Mouse (Mus musculus) kidney, embryonic 14.5 days (tissue): ENCODE results near the gene Rundc3a. TPM values are rescaled to one million over a fixed set of nuclear protein-coding genes. Genes with fewer than 3 reads are reported as not detected.

Experiments used
- ATAC-seq: fragments of 200-750 bp; cut with Nextera tagmentation; 2 replicates; pipeline ENCODE4 v1.8.0; 2017; ENCODE audit warnings: moderate number of reproducible peaks, mild to moderate bottlenecking, moderate TSS enrichment, moderate library complexity; ENCODE audit not compliant: low FRiP score, low TSS enrichment
- H3K27ac ChIP-seq: fragments of 300-500 bp; sonication (generic); 2 replicates; pipeline ENCODE4 v1.5.1; 2014; ENCODE audit warnings: low read depth, mild to moderate bottlenecking, low read length, moderate library complexity, mixed read lengths
- H3K27me3 ChIP-seq: fragments of 300-500 bp; sonication (generic); 2 replicates; pipeline ENCODE4 v1.6.1; 2014; ENCODE audit warnings: mild to moderate bottlenecking, low read length; ENCODE audit not compliant: control insufficient read depth, insufficient read depth
- H3K36me3 ChIP-seq: fragments of 300-500 bp; sonication (generic); 2 replicates; pipeline ENCODE4 v1.6.1; 2014; ENCODE audit warnings: low read length, mixed read lengths; ENCODE audit not compliant: control insufficient read depth, insufficient read depth
- H3K4me1 ChIP-seq: fragments of 300-500 bp; sonication (generic); 2 replicates; pipeline ENCODE4 v1.6.1; 2014; ENCODE audit warnings: low read length, mixed read lengths; ENCODE audit not compliant: control insufficient read depth, insufficient read depth
- H3K4me2 ChIP-seq: fragments of 300-500 bp; sonication (generic); replicated peaks from 2 replicates; pipeline ENCODE4 v1.6.1; 2014; ENCODE audit warnings: low read depth, mild to moderate bottlenecking, low read length
- H3K4me3 ChIP-seq: fragments of 300-500 bp; sonication (generic); 2 replicates; pipeline ENCODE4 v1.5.1; 2014; ENCODE audit warnings: mild to moderate bottlenecking, low read length
- H3K9ac ChIP-seq: fragments of 300-500 bp; sonication (generic); 2 replicates; pipeline ENCODE4 v1.6.1; 2014; ENCODE audit warnings: low read depth, mild to moderate bottlenecking, low read length, moderate library complexity
- H3K9me3 ChIP-seq: fragments of 300-500 bp; sonication (generic); 2 replicates; pipeline ENCODE4 v1.6.1; 2016; ENCODE audit warnings: low read length; ENCODE audit not compliant: control insufficient read depth
- WGBS: fragments of 180-500 bp; shearing (Covaris S2); extraction: QIAGEN DNeasy Blood & Tissue Kit; methylation state at CpG from one replicate; pipeline ENCODE4 v1.1.7; 2014; 5-methylcytosine and 5-hydroxymethylcytosine counted together
- polyA plus RNA-seq: library from polyadenylated mRNA; unstranded; fragments of >200 nt; fragmentation: Nextera tagmentation; extraction: Ambion mirVana; gene quantifications from 2 replicates; pipeline ENCODE4 v1.2.1, GENCODE M21; 2014

Gene Rundc3a
- polyA plus RNA-seq, 1 experiment from 2014 or later, result 1.7 TPM

- 0 out of 2 replicates have a peak, but pooled peaks cover 6% of the 10 kb centered on the region for H3K4me1 ChIP-seq
- H3K36me3 ChIP-seq, result no peaks in the 10 kb centered on the region
- no peak for ATAC-seq
- no peaks in the 10 kb centered on the region for H3K9me3 ChIP-seq
- H3K27ac ChIP-seq, result no peak overlapping the region
- H3K4me2 ChIP-seq, result no peak overlapping the region
- 78% methylated on average over 17 of the region's 17 CpGs for WGBS
- no peak overlapping the region for H3K9ac ChIP-seq
- no peaks in the 10 kb centered on the region; the same call in 1 of the 2 replicates for H3K27me3 ChIP-seq
- H3K4me3 ChIP-seq, result no peak overlapping the region
Measured at GRCm38 (mm10) chr11:102350981-102351523, 42.2 kb upstream of the Rundc3a start.

GRCm38 (mm10) chr11:102352378-102352777 is 40.8 kb upstream of the Rundc3a start:
- Histone ChIP-seq H3K27ac (no peak overlapping the region), H3K27me3 (no peaks in the 10 kb centered on the region; the same call in 1 of the 2 replicates), H3K4me1 (0 out of 2 replicates have a peak, but pooled peaks cover 6% of the 10 kb centered on the region), H3K4me2 (no peak overlapping the region), H3K9me3 (no peaks in the 10 kb centered on the region), H3K9ac (no peak overlapping the region), H3K36me3 (no peaks in the 10 kb centered on the region), H3K4me3 (no peak overlapping the region)
- ATAC-seq, result no peak
- WGBS, result 55% methylated on average over 5 of the region's 5 CpGs

DNA sequence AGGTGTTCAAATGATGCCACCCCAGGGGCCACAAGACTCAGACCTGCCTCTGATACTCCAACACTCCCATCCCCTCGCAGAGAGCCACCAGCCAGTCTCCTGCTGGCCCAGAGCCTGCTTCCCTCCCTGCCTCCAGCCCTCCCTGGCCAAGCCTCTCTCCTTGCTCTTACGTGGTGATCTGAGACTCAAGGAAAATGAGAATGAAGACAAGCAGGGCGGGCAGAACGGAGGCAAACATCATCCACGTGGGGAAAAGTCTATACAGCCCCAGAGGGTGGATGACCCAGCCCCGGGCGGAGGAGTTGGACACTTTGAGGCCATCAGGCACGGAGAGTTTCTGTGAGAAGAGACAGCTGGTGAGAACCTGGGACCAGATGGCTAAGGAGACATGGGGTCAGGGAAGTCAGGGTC is 40.2 kb upstream of the Rundc3a start:
- Histone ChIP-seq H3K9ac (no peak overlapping the region), H3K27me3 (no peaks in the 10 kb centered on the region; the same call in 1 of the 2 replicates), H3K36me3 (no peaks in the 10 kb centered on the region), H3K4me2 (no peak overlapping the region), H3K4me3 (no peak overlapping the region), H3K27ac (no peak overlapping the region), H3K4me1 (0 out of 2 replicates have a peak, but pooled peaks cover 6% of the 10 kb centered on the region), H3K9me3 (no peaks in the 10 kb centered on the region)
- WGBS, result 19% methylated on average over 8 of the region's 8 CpGs
- no peak; the same call in 1 of the 2 replicates for ATAC-seq

GRCm38 (mm10) chr11:102355501-102355900 is 37.7 kb upstream of the Rundc3a start:
- Histone ChIP-seq H3K4me1 (0 out of 2 replicates have a peak, but pooled peaks cover 6% of the 10 kb centered on the region), H3K9ac (no peak overlapping the region), H3K4me3 (no peak overlapping the region), H3K27ac (no peak overlapping the region), H3K36me3 (no peaks in the 10 kb centered on the region), H3K9me3 (no peaks in the 10 kb centered on the region), H3K27me3 (no peaks in the 10 kb centered on the region; the same call in 1 of the 2 replicates), H3K4me2 (no peak overlapping the region)
- no peak for ATAC-seq
- WGBS, result 83% methylated on average over 3 of the region's 3 CpGs

DNA sequence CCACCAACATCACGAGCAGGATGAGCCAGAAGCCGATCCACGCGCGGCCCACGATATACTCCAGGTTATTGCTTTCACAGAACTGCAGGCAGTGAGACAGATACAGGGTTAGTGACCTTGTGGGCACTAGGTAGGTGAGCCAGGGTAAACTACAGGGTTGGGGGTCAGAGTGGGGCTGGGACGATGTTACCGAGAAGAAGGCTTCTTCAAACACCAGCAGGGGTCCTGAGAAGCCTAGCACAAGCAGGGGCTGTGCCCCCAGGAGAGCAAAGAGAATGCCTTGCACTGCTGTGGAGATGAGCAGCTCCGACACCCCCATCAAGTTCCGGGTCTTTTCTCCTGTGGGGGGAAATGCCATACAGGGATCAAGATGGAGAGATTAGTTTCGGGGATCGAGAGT is 37.0 kb upstream of the Rundc3a start:
- no peaks in the 10 kb centered on the region for H3K9me3 ChIP-seq
- no peak for ATAC-seq
- H3K27me3 ChIP-seq, result no peaks in the 10 kb centered on the region; the same call in 1 of the 2 replicates
- H3K4me2 ChIP-seq, result no peak overlapping the region
- no peak overlapping the region for H3K9ac ChIP-seq
- WGBS, result 83% methylated on average over 12 of the region's 12 CpGs
- no peaks in the 10 kb centered on the region for H3K36me3 ChIP-seq
- H3K27ac ChIP-seq, result no peak overlapping the region
- H3K4me1 ChIP-seq, result 0 out of 2 replicates have a peak, but pooled peaks cover 6% of the 10 kb centered on the region
- H3K4me3 ChIP-seq, result no peak overlapping the region

GRCm38 (mm10) chr11:102356636-102357350 is 36.4 kb upstream of the Rundc3a start:
- Histone ChIP-seq H3K4me2 (no peak overlapping the region), H3K9me3 (no peaks in the 10 kb centered on the region), H3K4me1 (0 out of 2 replicates have a peak, but pooled peaks cover 6% of the 10 kb centered on the region), H3K27ac (no peak overlapping the region), H3K36me3 (no peaks in the 10 kb centered on the region), H3K4me3 (no peak overlapping the region), H3K27me3 (no peaks in the 10 kb centered on the region; the same call in 1 of the 2 replicates), H3K9ac (no peak overlapping the region)
- 61% methylated on average over 31 of the region's 31 CpGs for WGBS
- no peak for ATAC-seq

- WGBS, result 65% methylated on average over 10 of the region's 10 CpGs
- H3K9ac ChIP-seq, result no peak overlapping the region
- ATAC-seq, result no peak
- H3K4me3 ChIP-seq, result no peak overlapping the region
- H3K4me2 ChIP-seq, result no peak overlapping the region
- H3K27ac ChIP-seq, result no peak overlapping the region
- H3K36me3 ChIP-seq, result no peaks in the 10 kb centered on the region
- no peaks in the 10 kb centered on the region for H3K27me3 ChIP-seq
- no peaks in the 10 kb centered on the region for H3K9me3 ChIP-seq
- H3K4me1 ChIP-seq, result no peaks in the 10 kb centered on the region
Measured at GRCm38 (mm10) chr11:102358365-102358764, 34.8 kb upstream of the Rundc3a start.

GRCm38 (mm10) chr11:102361776-102362495 is 31.3 kb upstream of the Rundc3a start:
- Histone ChIP-seq H3K27me3 (no peaks in the 10 kb centered on the region), H3K4me3 (no peak overlapping the region), H3K27ac (no peak overlapping the region), H3K9me3 (no peaks in the 10 kb centered on the region), H3K4me2 (no peak overlapping the region), H3K9ac (no peak overlapping the region), H3K36me3 (no peaks in the 10 kb centered on the region), H3K4me1 (no peaks in the 10 kb centered on the region)
- WGBS, result 86% methylated on average over 8 of the region's 8 CpGs
- ATAC-seq, result no peak

DNA sequence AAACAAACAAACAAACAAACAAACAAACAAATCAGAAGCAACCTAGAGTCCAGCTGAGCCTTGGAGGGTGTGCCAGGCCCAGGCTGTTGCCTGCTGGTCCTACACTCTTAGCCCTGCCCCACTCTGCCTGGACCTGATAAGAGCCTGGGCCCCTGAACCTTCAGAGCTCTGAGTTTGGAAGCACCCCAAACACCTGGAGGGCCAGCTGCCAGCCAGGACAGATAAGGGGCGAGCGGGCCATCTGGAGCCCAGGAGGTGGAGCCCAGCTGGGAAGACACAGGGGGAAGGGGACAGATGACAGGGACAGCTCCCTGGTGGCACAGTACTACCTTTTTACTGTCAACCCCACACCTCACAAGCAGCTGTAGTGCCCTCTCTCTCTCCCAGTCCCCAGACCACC is 29.6 kb upstream of the Rundc3a start:
- 63% methylated on average over 2 of the region's 2 CpGs for WGBS
- ATAC-seq, result no peak
- H3K4me1 ChIP-seq, result no peaks in the 10 kb centered on the region

More for the DNA sequence above, 29.6 kb upstream of the Rundc3a start:
- Histone ChIP-seq H3K27ac (no peak overlapping the region), H3K9ac (no peak overlapping the region), H3K27me3 (no peaks in the 10 kb centered on the region), H3K4me2 (no peak overlapping the region), H3K4me3 (no peak overlapping the region), H3K9me3 (no peaks in the 10 kb centered on the region), H3K36me3 (no peaks in the 10 kb centered on the region)
